Mouse (Mus musculus): ENCODE data around the gene Ccnd3.

Ccnd3 gene

DNA sequence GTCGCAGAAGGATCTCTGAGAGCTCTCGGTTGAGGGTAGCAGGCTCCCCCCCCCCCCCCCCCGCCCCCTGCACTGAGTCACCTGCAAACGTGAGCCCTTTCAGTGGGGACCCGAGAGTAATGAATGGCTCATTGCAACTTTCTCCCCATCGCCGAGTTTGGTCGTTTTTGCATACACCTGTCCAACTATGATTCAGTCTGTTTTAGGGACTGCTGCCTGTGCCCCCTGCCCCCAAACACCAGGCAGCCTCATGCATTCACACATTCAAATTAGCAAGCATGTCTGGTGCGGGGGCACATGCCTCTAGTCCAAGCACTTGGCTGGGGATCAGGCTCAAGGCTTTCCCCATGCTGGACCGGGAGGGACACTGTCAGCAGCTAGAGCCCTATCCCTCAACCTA, 49.8 kb downstream of the Ccnd3 start:
- DNase-seq = no peak

GRCm38 (mm10) chr17:47557179-47557578, 52.3 kb downstream of the Ccnd3 start:
- DNase-seq = no peak

DNA sequence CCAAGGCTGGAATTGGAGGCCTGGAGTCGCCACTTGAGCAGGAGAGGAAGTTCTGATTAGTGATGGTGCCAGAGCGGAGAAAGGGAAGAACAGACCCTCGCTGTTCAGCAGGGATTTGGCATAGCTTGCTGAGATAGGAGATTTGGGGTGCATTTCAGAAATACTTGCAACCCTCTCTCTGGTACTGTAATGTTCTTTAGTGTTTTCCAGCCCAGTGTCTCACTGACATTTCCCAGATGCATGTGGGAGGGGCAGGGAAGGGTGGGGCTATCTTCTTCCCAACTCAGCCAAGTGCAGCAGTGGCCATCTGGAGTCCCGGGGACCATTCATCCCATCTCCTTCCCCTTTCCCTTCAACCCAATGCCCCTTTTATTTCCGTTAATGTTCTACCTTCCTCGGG, 54.9 kb downstream of the Ccnd3 start:
- DNase-seq = no peak

- no peak for DNase-seq
These were observed 58.0 kb downstream of the Ccnd3 start for GRCm38 (mm10) chr17:47562875-47563274.

DNA sequence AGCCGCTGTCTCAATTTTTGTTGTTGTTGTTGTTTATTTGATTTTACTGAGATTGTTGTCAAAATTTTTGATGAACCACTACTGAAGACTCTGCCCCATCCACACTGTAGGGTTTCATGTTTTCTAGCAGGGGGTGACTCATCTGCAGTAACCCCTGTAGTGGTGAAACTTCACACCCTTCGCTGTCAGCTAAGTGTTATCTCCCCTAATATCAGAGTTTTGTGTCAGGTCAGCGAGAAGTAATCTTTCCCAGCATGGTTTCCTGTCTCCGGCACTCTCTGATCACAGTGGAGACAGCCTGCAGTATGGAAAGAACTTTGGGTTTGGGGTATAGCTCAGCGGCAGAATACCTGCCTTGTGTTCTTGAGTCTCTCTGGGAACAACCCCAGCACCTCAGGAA, 59.8 kb downstream of the Ccnd3 start:
- no peak for DNase-seq

GRCm38 (mm10) chr17:47566133-47566532, 61.3 kb downstream of the Ccnd3 start:
- no peak for DNase-seq

DNA sequence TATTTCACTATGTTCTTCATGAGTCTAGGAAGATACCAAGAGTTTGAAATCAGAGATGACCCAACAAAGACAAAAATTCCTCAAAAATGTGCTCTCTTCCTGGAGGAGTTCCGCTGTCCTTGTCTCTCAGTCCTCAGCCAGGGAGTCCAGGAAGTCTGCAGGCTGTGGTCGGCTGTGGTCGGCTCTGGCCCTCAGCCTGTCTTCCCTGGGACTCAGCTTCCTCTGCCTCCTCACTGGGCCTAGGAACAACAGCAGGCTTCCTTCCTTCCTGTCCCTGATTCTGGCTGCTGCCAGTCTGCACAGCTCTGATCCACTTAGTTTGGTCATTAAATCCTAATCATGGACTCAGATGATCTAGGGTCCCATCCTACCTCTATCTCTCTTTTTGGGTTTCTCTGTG, 62.4 kb downstream of the Ccnd3 start:
- peak; percentile 61 to 68 for DNase-seq

- no peak for DNase-seq
These were observed 63.5 kb downstream of the Ccnd3 start for GRCm38 (mm10) chr17:47568389-47568788.

DNA sequence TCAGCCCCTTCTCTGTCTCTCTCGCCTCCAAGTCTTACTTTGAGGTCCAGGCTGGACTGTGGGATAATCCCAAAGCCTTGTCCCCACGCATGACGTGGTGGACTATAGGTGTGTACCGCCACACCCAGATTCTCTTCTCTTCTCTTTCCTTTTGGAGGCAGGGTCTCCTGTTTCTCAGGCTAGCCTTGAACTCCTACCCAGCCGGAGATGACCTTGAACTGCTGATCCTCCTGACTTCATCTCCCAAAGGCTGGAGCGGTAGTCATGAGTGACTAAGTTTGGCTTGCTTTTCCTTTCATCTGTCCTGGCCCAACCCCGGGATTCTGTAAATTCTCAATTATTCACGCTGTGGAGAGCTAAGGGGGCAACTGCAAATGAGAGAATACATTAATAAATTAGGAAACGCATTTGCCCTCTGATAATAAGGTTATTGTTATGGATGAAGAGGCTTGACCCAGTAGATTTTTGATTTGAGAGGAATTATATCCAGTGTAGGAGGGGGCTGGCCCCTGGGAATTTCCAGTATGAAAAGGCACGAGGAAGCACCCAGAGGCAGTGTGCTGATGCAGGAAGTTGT, 64.2 kb downstream of the Ccnd3 start:
- no peak for DNase-seq

DNA sequence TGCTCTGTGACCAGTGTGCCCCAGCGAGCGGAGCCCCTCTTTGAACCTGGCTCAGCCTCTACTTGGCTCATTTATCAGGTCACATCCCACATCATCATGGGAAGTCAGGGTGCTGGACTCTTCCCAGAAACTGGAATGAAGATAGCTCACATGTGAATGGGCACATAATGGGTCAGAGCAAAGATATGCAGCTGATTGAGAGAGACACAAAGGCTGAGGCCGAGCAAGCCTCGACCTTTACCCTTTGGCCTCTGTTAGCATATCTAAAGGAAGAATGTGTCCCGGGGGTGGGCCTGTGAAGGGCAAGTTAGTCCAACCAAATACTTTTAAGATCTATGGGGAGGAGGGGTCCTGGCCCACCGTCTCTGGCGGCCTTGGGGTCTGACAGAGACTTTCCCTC, 66.8 kb downstream of the Ccnd3 start:
- DNase-seq = peak in 1 of 2 experiments; percentile 11

DNA sequence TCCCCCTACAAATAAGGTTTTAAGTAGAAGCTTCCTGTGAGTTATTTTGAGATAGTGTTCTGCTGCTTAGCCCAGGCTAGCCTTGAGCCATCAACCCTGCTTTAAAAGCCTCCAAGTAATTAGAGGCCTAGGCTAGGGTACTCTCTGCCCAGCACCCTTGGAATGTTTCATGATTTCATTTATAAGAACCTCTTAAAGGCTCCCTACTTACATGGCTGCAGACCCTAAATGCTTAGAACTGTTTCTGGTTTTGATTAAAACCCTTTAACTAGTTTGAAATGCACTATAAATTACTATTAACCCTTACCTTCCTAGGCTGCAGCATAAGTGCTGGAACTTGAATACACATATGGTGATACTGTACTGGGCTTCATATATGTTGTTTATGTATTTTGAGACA, 67.6 kb downstream of the Ccnd3 start:
- DNase-seq = no peak

DNA sequence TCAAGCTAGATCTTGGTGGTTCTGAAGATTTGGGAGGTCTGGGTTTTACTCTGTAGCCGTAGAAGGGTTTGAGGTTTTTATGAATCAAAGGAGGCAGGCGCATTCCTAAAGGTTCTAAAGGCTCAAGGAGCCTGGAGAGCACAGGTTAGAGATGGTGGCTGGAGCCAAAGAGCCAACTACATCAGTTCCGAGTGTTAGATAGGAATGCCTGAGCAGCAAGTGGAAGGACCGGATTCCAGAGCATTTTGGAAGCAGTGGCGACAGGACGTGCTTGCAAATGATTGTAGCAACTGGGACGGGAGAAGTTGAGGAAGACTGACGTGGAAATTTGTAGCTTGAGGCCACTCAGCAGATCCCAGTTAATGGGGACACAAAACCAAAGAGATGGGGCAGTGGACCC, 69.2 kb downstream of the Ccnd3 start:
- no peak for DNase-seq

DNA sequence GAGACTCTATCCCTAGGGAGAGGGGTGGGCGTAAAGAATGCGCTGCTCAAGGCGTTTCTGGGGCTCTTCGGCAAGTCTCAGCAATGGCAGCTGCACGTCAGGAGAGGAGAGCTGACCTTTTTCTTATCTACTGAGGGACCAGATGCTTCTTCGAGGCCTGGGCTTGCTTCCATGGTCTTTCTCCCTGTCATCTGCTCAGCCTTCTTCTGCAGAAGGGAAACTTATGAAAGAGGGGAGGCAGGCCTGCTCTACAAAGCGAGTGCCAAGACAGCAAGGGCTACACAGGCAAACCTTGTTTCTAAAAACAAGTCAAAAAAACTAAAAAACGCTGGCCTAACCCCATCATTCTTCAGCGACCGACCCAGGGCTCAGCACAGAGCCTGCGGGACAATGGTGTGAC, 70.0 kb downstream of the Ccnd3 start:
- no peak for DNase-seq

DNA sequence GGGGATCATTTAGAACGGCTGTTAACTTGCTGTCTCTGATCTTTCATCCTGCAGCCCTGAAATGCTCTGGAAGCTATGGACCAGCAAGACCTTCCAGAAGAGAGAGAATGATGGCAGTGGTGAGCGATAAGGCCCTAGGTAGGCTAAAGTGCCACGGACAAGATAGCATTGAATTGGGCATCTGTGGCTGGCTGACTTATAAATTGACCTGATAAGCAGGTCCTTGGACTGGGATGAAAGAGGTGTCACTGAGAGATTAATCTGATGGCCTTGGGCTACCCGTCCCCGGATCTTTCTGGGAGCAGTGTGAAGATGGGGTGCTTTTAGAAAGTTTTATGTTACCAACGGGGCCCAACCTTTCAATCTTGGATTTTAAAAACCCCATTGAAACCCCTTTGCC, 73.8 kb downstream of the Ccnd3 start:
- DNase-seq = no peak

GRCm38 (mm10) chr17:47580962-47581361, 76.1 kb downstream of the Ccnd3 start:
- DNase-seq = no peak

DNA sequence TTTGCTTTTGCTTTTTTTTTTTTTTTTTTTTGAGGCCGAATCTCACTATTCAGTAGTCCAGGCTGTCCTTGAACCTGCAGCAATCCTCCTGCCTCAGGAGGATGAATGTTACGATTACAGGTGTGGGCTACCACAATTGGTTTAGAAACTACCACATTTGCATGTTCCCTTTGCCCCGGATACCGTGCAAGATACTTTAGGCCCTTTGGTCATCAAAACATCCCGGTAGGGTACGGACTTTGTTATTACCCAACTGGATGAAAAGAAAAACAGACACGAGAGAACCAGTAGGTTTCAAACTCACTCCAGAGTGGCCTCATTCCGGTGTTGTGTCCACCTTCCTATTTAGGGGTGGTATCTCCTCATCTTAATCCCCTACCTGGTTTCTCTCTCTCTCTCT, 83.7 kb downstream of the Ccnd3 start:
- DNase-seq = no peak

GRCm38 (mm10) chr17:47591073-47591472, 86.2 kb downstream of the Ccnd3 start:
- DNase-seq = no peak

GRCm38 (mm10) chr17:47593215-47593853, 88.5 kb downstream of the Ccnd3 start:
- DNase-seq = peak; percentile 96 to 100

DNA sequence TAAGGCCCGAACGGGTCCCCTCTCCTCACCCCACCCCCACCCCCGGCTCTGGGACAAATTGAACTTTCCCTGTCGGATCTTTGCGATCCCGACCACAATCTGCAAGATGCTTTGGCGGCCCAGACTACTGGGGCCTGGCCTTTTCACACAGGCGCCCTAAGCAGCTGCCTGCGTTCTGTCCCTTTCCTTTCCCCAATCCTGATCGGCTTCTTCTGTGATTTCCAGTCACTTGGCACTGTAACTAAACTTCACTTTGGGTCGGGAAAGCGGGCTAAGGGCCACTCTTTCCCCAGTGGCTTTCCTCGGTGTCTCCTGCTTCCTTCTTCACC, 89.0 kb downstream of the Ccnd3 start:
- no peak for DNase-seq

- DNase-seq = peak; percentile 57 to 73
These were observed 89.5 kb downstream of the Ccnd3 start for GRCm38 (mm10) chr17:47594183-47594968.

- no peak for DNase-seq
These were observed 90.1 kb downstream of the Ccnd3 start for GRCm38 (mm10) chr17:47594969-47595247.

GRCm38 (mm10) chr17:47595248-47596161, 90.7 kb downstream of the Ccnd3 start:
- peak; percentile 82 to 84 for DNase-seq

DNA sequence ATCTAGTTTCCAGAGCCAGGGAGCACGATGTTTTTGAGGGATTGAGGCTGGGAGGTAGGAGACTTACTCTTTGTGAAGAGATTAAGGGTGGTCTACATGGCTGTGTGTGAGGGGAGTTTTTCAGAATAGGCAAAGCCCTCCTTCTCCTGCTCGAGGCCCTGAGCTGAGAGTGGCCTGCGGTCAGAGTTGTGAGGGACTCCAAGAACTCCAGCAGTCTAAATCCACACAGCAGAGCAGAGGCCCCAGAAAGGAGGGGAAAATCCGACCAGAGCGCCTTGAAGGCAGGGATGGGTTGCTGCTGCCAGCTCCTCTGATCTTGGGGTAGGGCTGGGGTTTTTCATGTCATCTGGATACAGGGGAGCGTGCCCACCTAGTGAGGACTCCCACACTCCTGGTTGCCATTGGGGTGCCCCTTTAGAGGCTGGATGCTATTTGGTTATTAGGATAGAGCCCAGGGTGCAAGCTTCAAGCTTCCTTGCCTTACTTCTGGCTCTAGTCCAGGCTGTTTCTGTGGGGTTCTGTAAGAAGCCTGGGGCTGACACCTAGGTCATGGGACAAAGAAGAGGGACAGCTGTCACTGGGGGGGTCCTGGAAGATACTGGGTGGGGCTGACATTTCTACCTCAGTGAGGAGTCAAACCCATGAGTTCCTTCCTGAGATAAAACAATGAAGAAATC, 91.4 kb downstream of the Ccnd3 start:
- DNase-seq = no peak

All from kidney, postnatal 36 days (tissue).